9 mouse cellular contexts compared by ENCODE assay signal in genomic region chr19:21563789-21564460, GRCm38 (mm10).
DNase-seq lines count a peak whose midpoint lies in the region; ATAC-seq and TF ChIP-seq lines count a peak whose summit lies in the region.
"Had no signal": no experiment of that assay in that cellular context is flagged by ENCODE, and none has a peak within 500 bp of the region (broad histone marks: within the 10 kb centered on the region; RNA-seq: fewer than 3 reads in every experiment).

No protein-coding gene starts in this region.

- H3K27ac ChIP-seq in cerebellum, adult 2 months (ENCODE audit: insufficient read depth, low read length), result no peak overlapping the region
- no peak overlapping the region for H3K27ac ChIP-seq in hindbrain, embryonic 12.5 days
- H3K27ac ChIP-seq: macrophage had no signal

- H3K4me2 ChIP-seq in hindbrain, embryonic 12.5 days (replicated peaks), result no peak overlapping the region

- ATAC-seq in hindbrain, embryonic 12.5 days (ENCODE audit: low FRiP score), result peak; percentile 76
- peak; percentile 96 for ATAC-seq in megakaryocyte, adult 5-6 weeks (ENCODE audit: poor library complexity, severe bottlenecking)

- H3K36me3 ChIP-seq in hindbrain, embryonic 12.5 days, result no peaks in the 10 kb centered on the region

- no peaks in the 10 kb centered on the region for H3K27me3 ChIP-seq in cerebellum, adult 2 months (ENCODE audit: control insufficient read depth, insufficient read depth, low read length)
- H3K27me3 ChIP-seq in hindbrain, embryonic 12.5 days, result no peaks in the 10 kb centered on the region

- WGBS in cerebellum, adult 2 months, result 22% methylated on average over 11 of the region's 11 CpGs
- 24% methylated on average over 11 of the region's 11 CpGs for WGBS in hindbrain, embryonic 12.5 days

- TF ChIP-seq CTCF in cerebellum, adult 2 months (IDR thresholded peaks at IDR 0.05; ENCODE audit: borderline replicate concordance, insufficient read depth, low read depth, low read length), result peak; percentile 98

- peak; percentile 66 for DNase-seq in MN1 (ENCODE audit: low spot score)
- peak; percentile 64 to 76 for DNase-seq in cerebellum, adult 2 months
- DNase-seq in forelimb bud, embryonic 11.5 days (ENCODE audit: low read depth, low spot score), result peak; percentile 81
- DNase-seq in layer of hippocampus, adult 9-11 months, result peak; percentile 82
- peak; percentile 65 for DNase-seq in retina, postnatal 7 days (ENCODE audit: low read depth, low spot score)
- DNase-seq in urinary bladder, adult 18-20 months (ENCODE audit: low spot score in 2 of 2), result peak; percentile 52

- no peaks in the 10 kb centered on the region for H3K4me1 ChIP-seq in cerebellum, adult 2 months (ENCODE audit: control insufficient read depth, insufficient read depth, low read length)
- 0 out of 2 replicates have a peak, but pooled peaks cover 2% of the 10 kb centered on the region for H3K4me1 ChIP-seq in hindbrain, embryonic 12.5 days

- no peak overlapping the region for H3K9ac ChIP-seq in hindbrain, embryonic 12.5 days

- no peaks in the 10 kb centered on the region for H3K9me3 ChIP-seq in hindbrain, embryonic 12.5 days (replicated peaks)

- H3K4me3 ChIP-seq in cerebellum, adult 2 months (replicated peaks; ENCODE audit: insufficient read depth, low read depth, low read length), result no peak overlapping the region
- no peak overlapping the region for H3K4me3 ChIP-seq in hindbrain, embryonic 12.5 days

- TF ChIP-seq POLR2A in cerebellum, adult 2 months (IDR thresholded peaks at IDR 0.05; ENCODE audit: borderline replicate concordance, insufficient read depth, low read length), result no peak
